Mouse (Mus musculus) myocyte (in vitro differentiated cells): ENCODE measurements around the gene Trim59. TPM values are rescaled to one million over a fixed set of nuclear protein-coding genes. Genes with fewer than 3 reads are reported as not detected.
"Not testable (repeated sequence)": the region's sequence is repeated elsewhere in the genome, so short reads cannot be mapped to it uniquely, and the experiment has no call there.

Experiments used
- H3K27me3 ChIP-seq: one replicate; pipeline ENCODE4 v1.6.1; 2011; ENCODE audit not compliant: control insufficient read depth, insufficient read depth, insufficient read length
- H3K36me3 ChIP-seq: one replicate; pipeline ENCODE4 v1.6.1; 2011; ENCODE audit not compliant: control insufficient read depth, insufficient read depth
- H3K4me2 ChIP-seq: one replicate; pipeline ENCODE4 v1.6.1; 2011; ENCODE audit warnings: low read depth, control low read depth
- H3K4me3 ChIP-seq: one replicate; pipeline ENCODE4 v1.5.1; 2011; ENCODE audit warnings: mild to moderate bottlenecking, control low read depth, moderate library complexity
- H3K79me2 ChIP-seq: one replicate; pipeline ENCODE4 v1.6.1; 2011; ENCODE audit not compliant: control insufficient read depth, insufficient read depth
- H3ac ChIP-seq: one replicate; pipeline ENCODE4 v1.6.1; 2011; ENCODE audit not compliant: control insufficient read depth, insufficient read length
- CEBPB ChIP-seq: IDR thresholded peaks from 2 replicates; pipeline ENCODE4 v1.6.1; 2011; ENCODE audit warnings: mild to moderate bottlenecking, moderate library complexity; ENCODE audit not compliant: poor library complexity, insufficient read depth, severe bottlenecking
- E2F4 ChIP-seq: IDR thresholded peaks from one replicate; pipeline ENCODE4 v1.6.1; 2011; ENCODE audit warnings: mild to moderate bottlenecking, control low read depth, moderate library complexity; ENCODE audit not compliant: insufficient read depth
- MAX ChIP-seq: IDR thresholded peaks from one replicate; pipeline ENCODE4 v1.6.1; 2011; ENCODE audit warnings: low read depth, mild to moderate bottlenecking, control low read depth
- MYOD1 ChIP-seq, 3 experiments: IDR thresholded peaks; one replicate each; pipeline ENCODE4 v1.6.1; 2011; ENCODE audit warnings: control low read depth in 2 of 3, low read depth in 2 of 3, mild to moderate bottlenecking in 2 of 3, moderate library complexity in 1 of 3; ENCODE audit not compliant: insufficient read length in 2 of 3, control insufficient read depth in 1 of 3
- MYOG ChIP-seq, 3 experiments: IDR thresholded peaks; one replicate each; pipeline ENCODE4 v1.6.1; 2011; ENCODE audit warnings: control low read depth in 2 of 3, low read depth in 2 of 3, mild to moderate bottlenecking in 2 of 3; ENCODE audit not compliant: insufficient read length in 2 of 3, control insufficient read depth in 1 of 3, insufficient read depth in 1 of 3
- POLR2A ChIP-seq: IDR thresholded peaks from one replicate; pipeline ENCODE4 v1.6.1; 2011; ENCODE audit warnings: low read depth, mild to moderate bottlenecking, control low read depth, moderate library complexity; ENCODE audit not compliant: insufficient read length
- POLR2AphosphoS2 ChIP-seq: IDR thresholded peaks from one replicate; pipeline ENCODE4 v1.6.1; 2011; ENCODE audit warnings: low read depth, control low read depth; ENCODE audit not compliant: insufficient read length
- REST ChIP-seq: IDR thresholded peaks from one replicate; pipeline ENCODE4 v1.6.1; 2011; ENCODE audit warnings: mild to moderate bottlenecking, control low read depth, moderate library complexity; ENCODE audit not compliant: insufficient read depth, insufficient read length
- SRF ChIP-seq: IDR thresholded peaks from one replicate; pipeline ENCODE4 v1.6.1; 2011; ENCODE audit warnings: low read depth; ENCODE audit not compliant: control insufficient read depth, insufficient read length
- TCF12 ChIP-seq: IDR thresholded peaks from one replicate; pipeline ENCODE4 v1.6.1; 2011; ENCODE audit warnings: mild to moderate bottlenecking, control low read depth; ENCODE audit not compliant: poor library complexity, insufficient read depth, severe bottlenecking
- TCF3 ChIP-seq: IDR thresholded peaks from one replicate; pipeline ENCODE4 v1.6.1; 2011; ENCODE audit warnings: low read depth, control low read depth; ENCODE audit not compliant: insufficient read length
- USF1 ChIP-seq: IDR thresholded peaks from one replicate; pipeline ENCODE4 v1.6.1; 2011; ENCODE audit warnings: low read depth, mild to moderate bottlenecking, control low read depth, moderate library complexity
- polyA plus RNA-seq: library from polyadenylated mRNA; unstranded; fragments of >200 nt; fragmentation: generic; extraction: Trizol; gene quantifications from one replicate; pipeline ENCODE4 v1.2.1, GENCODE M21; 2012; ENCODE audit warnings: missing spikeins

Trim59 gene
- polyA plus RNA-seq, 1 experiment, result 8.2 TPM

DNA sequence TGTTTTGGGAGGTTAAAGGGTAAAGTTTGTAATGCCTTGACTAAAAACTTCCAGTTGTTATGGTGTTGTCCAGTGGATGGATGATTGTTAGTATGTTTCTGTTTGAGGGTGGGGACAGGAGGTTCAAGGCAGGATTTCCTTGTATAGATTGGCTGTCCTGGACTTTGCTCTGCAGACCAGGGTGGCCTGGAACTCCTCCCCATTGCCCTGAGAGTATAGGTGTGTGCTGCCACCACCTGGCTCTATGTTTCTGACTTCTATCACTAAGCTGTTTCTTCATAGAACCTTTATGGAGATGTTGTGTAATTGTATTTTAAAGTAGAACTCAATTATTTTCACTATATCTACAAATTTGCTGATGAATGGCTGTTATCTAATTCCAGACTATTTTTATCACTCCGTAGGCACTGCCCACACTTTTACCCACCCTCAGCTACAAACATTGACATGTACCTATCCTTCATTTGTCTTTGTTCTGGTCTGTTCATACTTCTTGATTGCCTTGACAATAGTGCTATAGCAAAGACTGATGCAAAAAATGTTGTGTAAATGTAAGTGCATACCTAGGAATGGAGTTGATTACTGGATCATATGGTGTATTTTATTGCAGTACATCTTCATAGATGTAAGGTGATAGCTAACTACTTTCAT lies 18.3 kb downstream of the Trim59 start:
- Histone ChIP-seq H3K4me3 (no peak overlapping the region), H3K27me3 (no peaks in the 10 kb centered on the region), H3K79me2 (peaks cover 5% of the 10 kb centered on the region), H3K36me3 (peaks cover 84% of the 10 kb centered on the region), H3K4me2 (no peak overlapping the region), H3ac (no peak overlapping the region)
- TF ChIP-seq USF1 (no peak), E2F4 (no peak), MYOG (IDR thresholded peaks at IDR 0.05; ENCODE audit: control insufficient read depth in 1 of 3, insufficient read depth in 1 of 3, insufficient read length in 2 of 3, low read depth in 2 of 3) (no peak), POLR2A (no peak), MYOD1 (IDR thresholded peaks at IDR 0.05; ENCODE audit: control insufficient read depth in 1 of 3, insufficient read length in 2 of 3, low read depth in 2 of 3) (no peak), SRF (no peak), TCF12 (no peak)

GRCm38 (mm10) chr3:69020764-69021163 lies 23.8 kb downstream of the Trim59 start:
- TF ChIP-seq POLR2AphosphoS2, result no peak
- no peak for TF ChIP-seq REST
- no peak for TF ChIP-seq CEBPB
- TF ChIP-seq POLR2A, result no peak
- TF ChIP-seq MAX, result no peak
- TF ChIP-seq MYOD1 (IDR thresholded peaks at IDR 0.05; ENCODE audit: control insufficient read depth in 1 of 3, insufficient read length in 2 of 3, low read depth in 2 of 3), result no peak
- TF ChIP-seq USF1, result no peak
- TF ChIP-seq TCF3, result no peak
- no peak for TF ChIP-seq SRF
- no peak for TF ChIP-seq MYOG (IDR thresholded peaks at IDR 0.05; ENCODE audit: control insufficient read depth in 1 of 3, insufficient read depth in 1 of 3, insufficient read length in 2 of 3, low read depth in 2 of 3)
- TF ChIP-seq E2F4, result no peak
- TF ChIP-seq TCF12, result no peak
- Histone ChIP-seq H3K27me3 (no peaks in the 10 kb centered on the region), H3K36me3 (peaks cover 73% of the 10 kb centered on the region), H3K4me2 (no peak overlapping the region), H3ac (no peak overlapping the region), H3K4me3 (no peak overlapping the region), H3K79me2 (peaks cover 15% of the 10 kb centered on the region)

- TF ChIP-seq REST (no peak), USF1 (no peak), CEBPB (no peak), MYOD1 (IDR thresholded peaks at IDR 0.05; ENCODE audit: control insufficient read depth in 1 of 3, insufficient read length in 2 of 3, low read depth in 2 of 3) (no peak), POLR2A (no peak), TCF12 (no peak), MYOG (IDR thresholded peaks at IDR 0.05; ENCODE audit: control insufficient read depth in 1 of 3, insufficient read depth in 1 of 3, insufficient read length in 2 of 3, low read depth in 2 of 3) (no peak), TCF3 (no peak), MAX (no peak)
- H3ac ChIP-seq, result no peak overlapping the region
- H3K36me3 ChIP-seq, result peaks cover 70% of the 10 kb centered on the region
- no peak overlapping the region for H3K4me2 ChIP-seq
- no peaks in the 10 kb centered on the region for H3K27me3 ChIP-seq
- H3K4me3 ChIP-seq, result no peak overlapping the region
- peaks cover 15% of the 10 kb centered on the region for H3K79me2 ChIP-seq
Measured at GRCm38 (mm10) chr3:69020285-69020684, 24.3 kb downstream of the Trim59 start.

DNA sequence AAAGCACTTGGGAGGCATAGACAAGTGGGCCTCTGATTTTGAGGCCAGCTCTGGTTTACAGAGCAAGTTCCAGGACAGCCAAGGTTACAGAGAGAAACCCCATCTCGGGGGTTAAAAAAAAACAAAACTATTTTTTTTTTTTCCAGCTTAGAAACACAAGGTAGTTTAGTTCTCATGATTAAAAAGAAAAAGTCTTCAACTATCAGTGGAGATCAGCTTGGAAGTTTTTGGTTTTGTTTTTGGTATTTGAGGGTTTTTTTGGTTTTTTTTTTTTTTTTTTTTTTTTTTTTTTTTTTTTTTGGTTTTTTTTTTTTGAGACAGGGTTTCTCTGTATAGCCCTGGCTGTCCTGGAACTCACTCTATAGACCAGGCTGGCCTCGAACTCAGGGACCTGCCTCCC lies 25.9 kb downstream of the Trim59 start:
- H3K4me2 ChIP-seq, H3K27me3 ChIP-seq, H3ac ChIP-seq, H3K4me3 ChIP-seq: not testable (repeated sequence)
- Histone ChIP-seq H3K79me2 (peaks cover 32% of the 10 kb centered on the region), H3K36me3 (peaks cover 65% of the 10 kb centered on the region)

GRCm38 (mm10) chr3:69017181-69017580 lies 27.4 kb downstream of the Trim59 start:
- Histone ChIP-seq H3ac (no peak overlapping the region), H3K4me3 (no peak overlapping the region), H3K79me2 (peaks cover 46% of the 10 kb centered on the region), H3K4me2 (no peak overlapping the region), H3K27me3 (no peaks in the 10 kb centered on the region), H3K36me3 (peaks cover 57% of the 10 kb centered on the region)
- TF ChIP-seq POLR2AphosphoS2 (no peak), TCF12 (no peak)
